Mouse (Mus musculus) embryonic stem cell, embryonic (primary cell): ENCODE measurements at regions not wholly inside any gene's neighbourhood (a gene's known extent, or its start where the extent isn't known, plus 50 kb on each side); places are given as distances from the start of the nearest gene placed in this dataset.

ENCODE experiments used
- CTCF ChIA-PET, 4 experiments: fragments of 300-600 bp in 2 of 4; fragments of 350-600 bp in 2 of 4; sonication (Branson Sonifier 250); formaldehyde crosslinking; loops; one replicate each; lab custom pipeline; 2022; ENCODE audit warnings: inconsistent platforms in 2 of 4; lab: Charles Lee
- POLR2A ChIA-PET, 4 experiments: fragments of 300-600 bp in 2 of 4; fragments of 350-600 bp in 2 of 4; sonication (Branson Sonifier 250); formaldehyde crosslinking; loops; one replicate each; lab custom pipeline; 2022; ENCODE audit warnings: antibody characterized with exemption in 4 of 4, inconsistent platforms in 1 of 4; lab: Charles Lee

DNA sequence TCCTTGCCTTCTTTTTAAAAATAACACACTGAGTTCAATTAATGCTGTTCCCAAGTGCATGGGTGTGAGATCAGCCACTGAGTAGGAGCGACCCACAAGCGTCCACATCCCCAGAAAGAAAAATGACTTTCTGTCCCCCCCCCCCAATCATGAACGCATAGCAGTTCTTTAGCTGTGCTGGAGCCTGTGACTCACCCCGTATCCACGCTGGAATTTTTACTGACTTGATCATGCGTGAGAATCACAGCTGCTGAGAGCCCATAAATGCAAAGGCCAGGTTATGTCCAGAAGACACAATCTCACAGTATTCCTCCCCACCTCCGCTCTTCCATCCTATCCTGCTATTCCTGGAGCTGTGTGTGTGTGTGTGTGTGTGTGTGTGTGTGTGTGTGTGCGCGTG is 53.3 kb downstream of the Fos start:
- ChIA-PET CTCF (interaction anchor here in 1 of 4 experiments (0.6 to 0.7 kb wide), 2 partner anchors 97 to 380 kb away, joined by 3 read pairs; no protein-coding TSS in a partner anchor), POLR2A (interaction anchor here in 2 of 4 experiments (0.5 to 0.6 kb wide), 3 partner anchors 129 to 344 kb away, joined by 3 read pairs; no protein-coding TSS in a partner anchor)

DNA sequence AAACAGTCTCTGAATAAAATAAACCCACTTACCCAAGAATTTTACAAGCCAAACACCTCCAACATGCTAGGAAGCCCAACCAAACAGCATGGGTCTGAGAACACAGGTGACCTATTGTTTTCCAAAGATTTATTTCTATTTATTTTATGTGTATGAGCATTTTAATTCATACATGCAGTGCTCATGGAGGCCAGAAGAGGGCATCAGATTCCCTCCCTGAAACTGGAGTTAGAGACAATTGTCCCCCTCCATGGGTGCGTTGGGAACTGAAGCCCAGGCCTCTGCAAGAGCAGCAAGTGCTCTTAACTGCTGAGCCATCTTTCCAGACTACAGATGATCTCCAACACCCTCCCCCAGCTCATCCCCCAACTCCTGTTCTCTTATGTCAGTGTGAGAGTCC is 57.9 kb downstream of the Fos start:
- ChIA-PET CTCF (interaction anchor here in 3 of 4 experiments (0.6 to 1.7 kb wide), 8 partner anchors 10 to 908 kb away, joined by 3 to 6 read pairs (median 3); no protein-coding TSS in a partner anchor), POLR2A (interaction anchor here in 1 of 4 experiments (1.4 kb wide), 1 partner anchor 71 kb away, joined by 3 read pairs; no protein-coding TSS in a partner anchor)

DNA sequence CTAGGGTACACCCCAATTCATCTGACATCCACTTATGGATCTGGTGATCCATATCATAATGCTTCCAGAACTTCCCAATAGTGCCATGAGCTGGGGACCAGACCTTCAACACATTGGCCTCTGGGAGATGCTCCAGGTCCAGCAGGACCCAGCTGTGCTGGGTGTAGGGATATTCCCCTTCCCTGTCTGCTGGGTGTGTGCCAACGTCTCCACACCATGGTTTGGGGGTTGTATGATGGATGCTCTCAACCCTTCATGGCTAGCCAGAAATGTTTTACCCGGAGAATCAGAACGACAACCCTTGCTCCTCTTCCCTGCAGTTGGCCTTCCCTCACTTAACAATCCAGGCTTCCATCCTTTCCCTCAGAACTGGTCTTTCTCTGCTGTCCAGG is 58.5 kb downstream of the Fos start:
- CTCF ChIA-PET: interaction anchor here in 3 of 4 experiments (0.7 to 1.7 kb wide), 5 partner anchors 10 to 197 kb away, joined by 3 to 6 read pairs (median 4); no protein-coding TSS in a partner anchor
- POLR2A ChIA-PET: interaction anchor here in 2 of 4 experiments (0.8 to 1.4 kb wide), 2 partner anchors 9 to 71 kb away, joined by 3 read pairs; no protein-coding TSS in a partner anchor

DNA sequence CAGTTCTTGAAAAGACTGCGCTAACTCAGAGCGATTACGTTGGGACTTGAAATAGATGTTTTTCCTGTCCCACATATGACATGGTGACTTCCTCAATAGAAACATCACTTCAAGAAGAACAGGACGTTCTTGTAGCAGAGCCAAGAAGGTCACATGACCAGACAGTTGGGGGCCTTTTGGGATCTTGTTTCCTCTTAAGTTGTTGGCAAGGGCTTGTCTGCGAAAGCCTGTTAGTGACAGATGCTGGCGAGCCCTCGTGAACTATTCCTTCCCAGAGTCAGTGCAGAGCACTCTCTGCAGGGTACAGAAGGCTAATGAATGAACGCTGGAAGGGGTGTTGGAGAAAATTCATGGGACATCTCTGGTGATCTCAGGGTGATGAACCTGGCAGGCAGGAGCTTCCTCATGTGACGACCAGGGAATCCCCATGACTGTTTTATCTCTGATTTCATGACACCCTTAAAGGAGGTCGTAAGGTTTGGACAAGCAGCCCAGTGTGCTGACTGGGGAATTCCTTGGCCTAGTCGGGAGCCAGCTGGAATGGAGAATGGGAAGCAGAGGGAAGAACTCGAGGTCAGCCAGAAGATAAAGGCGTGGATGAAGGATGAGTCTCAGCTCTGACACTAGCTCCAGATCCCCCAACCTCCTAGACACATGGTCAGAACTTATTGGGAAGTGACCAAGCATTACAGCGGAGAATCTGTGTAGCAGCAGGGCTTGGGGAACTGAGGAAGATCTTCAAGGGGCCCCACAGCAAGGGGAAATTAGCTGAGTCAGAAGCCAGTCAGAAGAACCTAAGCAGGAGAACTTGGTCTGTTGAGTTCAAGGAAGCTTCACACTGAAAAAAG is 59.1 kb downstream of the Fos start:
- CTCF ChIA-PET: interaction anchor here in 1 of 4 experiments (1.7 kb wide), 1 partner anchor 196 kb away, joined by 4 read pairs; no protein-coding TSS in a partner anchor

DNA sequence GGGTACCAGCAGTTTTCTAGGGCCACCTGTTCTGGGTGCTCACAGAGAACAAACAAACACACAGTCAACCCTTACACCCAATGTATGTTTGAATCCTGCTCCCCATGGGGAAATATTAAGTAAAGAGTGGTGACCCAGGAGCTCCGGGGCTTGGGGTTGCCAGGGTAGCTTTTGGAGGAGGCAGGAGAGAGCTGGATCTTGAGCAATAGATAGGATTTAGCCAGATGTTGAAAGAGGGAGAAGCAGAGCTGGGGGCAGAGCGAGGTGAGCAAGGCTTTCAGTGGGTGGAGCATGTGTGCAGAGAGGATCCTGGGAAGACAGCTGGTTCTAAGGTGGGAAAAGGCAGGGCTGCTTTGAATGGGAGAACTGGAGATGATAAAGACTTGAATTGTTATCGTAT is 59.9 kb downstream of the Fos start:
- CTCF ChIA-PET: no interaction called here
- POLR2A ChIA-PET: interaction anchor here in 2 of 4 experiments (1.1 to 1.4 kb wide), 2 partner anchors 66 to 82 kb away, joined by 3 read pairs; no protein-coding TSS in a partner anchor

More for the DNA sequence above, 59.1 kb downstream of the Fos start:
- POLR2A ChIA-PET: interaction anchor here in 1 of 4 experiments (0.8 to 1.1 kb wide), 2 partner anchors 10 to 83 kb away, joined by 3 read pairs; no protein-coding TSS in a partner anchor

DNA sequence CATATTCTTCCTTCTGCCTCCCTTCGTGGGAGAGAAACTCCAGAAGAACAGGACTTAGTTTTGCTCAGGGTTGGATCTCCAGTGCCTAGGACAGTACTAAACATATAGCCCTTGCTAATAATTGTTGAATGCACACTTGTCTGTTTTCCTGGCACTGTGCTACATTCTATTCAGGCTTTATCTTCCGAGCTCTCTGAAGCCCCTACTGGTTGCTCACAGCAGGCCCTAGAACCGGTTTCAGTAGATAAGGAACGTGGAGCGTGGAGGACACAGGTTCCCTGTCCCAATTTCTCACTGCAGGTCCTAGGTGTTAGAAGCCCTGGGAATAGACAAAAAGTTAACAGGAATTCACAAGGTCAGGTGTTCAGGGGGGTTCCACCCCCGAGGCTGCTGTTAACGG is 59.4 kb upstream of the Jdp2 start:
- ChIA-PET POLR2A (interaction anchor here in 3 of 4 experiments (0.6 to 1.2 kb wide), 5 partner anchors 11 to 1072 kb away, joined by 3 to 5 read pairs (median 4); no protein-coding TSS in a partner anchor), CTCF (interaction anchor here in 3 of 4 experiments (0.5 to 1.5 kb wide), 3 partner anchors 20 to 663 kb away, joined by 3 to 4 read pairs (median 3); partner anchors contain the start of gene Ltbp2 (in 1 of the 3))

DNA sequence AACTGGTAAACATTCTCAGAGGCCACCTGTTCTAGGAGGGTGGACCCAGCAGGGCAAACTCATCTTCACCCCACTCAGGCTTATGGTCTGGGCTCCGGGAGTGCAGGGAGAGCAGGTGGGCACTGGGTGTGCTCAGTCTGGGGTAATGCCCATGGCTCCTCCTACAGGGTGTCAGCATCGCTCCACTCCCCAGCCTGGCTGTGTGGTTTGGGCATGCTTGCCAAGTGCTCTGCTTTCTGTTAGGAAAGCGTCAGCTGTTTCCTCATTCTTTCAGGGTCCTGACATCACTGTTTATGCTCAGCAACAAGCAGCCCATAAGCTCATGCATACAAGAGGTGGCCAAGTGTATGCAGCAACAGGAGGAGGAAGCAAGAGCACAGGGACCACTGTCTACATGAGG is 57.7 kb upstream of the Jdp2 start:
- POLR2A ChIA-PET: interaction anchor here in 1 of 4 experiments (0.5 kb wide), 1 partner anchor 222 kb away, joined by 4 read pairs; no protein-coding TSS in a partner anchor
- CTCF ChIA-PET: interaction anchor here in 1 of 4 experiments (0.5 kb wide), 1 partner anchor 41 kb away, joined by 3 read pairs; no protein-coding TSS in a partner anchor

DNA sequence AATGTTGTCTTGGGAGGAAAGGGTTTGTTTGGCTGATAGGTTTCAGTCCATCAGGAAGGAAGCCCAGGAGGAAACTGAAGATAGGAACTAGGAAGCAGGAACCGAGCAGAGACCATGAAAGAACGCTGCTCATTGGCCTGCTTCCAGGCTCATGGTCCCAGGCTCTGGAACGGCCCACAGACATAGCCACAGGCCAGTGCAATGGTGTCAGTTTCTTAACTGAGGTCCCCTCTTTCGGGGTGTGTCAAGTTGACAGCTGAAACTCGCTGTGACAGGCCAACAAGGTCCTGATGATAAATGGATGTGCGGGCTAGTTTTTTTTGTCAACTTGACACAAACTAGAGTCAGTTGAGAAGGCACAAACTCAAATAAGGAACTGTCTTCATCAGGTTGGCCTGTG is 55.9 kb upstream of the Jdp2 start:
- ChIA-PET POLR2A (no interaction called here), CTCF (no interaction called here)

DNA sequence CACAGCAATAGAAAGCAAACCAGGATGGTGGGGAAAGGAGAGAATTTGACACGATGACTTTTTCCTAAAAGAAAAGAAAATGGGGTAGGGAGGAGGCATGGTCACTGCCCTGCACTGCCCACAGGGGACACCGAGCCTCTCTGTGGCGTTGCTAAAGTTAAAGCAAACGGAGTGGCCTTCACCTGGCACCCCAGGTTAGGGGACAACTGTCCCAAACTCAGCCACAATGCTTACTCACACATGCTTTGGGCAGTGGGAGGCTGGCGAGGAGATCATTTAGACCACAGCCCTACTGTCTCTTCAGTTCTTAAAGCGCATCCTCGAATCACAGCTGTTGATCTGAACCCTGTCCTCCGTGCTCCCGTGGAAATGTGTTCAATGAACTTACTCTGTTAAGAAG is 55.3 kb upstream of the Jdp2 start:
- ChIA-PET POLR2A (interaction anchor here in 1 of 4 experiments (0.7 kb wide), 1 partner anchor 11 kb away, joined by 3 read pairs; no protein-coding TSS in a partner anchor), CTCF (interaction anchor here in 2 of 4 experiments (0.8 to 1.0 kb wide), 2 partner anchors 22 to 85 kb away, joined by 3 read pairs; no protein-coding TSS in a partner anchor)

DNA sequence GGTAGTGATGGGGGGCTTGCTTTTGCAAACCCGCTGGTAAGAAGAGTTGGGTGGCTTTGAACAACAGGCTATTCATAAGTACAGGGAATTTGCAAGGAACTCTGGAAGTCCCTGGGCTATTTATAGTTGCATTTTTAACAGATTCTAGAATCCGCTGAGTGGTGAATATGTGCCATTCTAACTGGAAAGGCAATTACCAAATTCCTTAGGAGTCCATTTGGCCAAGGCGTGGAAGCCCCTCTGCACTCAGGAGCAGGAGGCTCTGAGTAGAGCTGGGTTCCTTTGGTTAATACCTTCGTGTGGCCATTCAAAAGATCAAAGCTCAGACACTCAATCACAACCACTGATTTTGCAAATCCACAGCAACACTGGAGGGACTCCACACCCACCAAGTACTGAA is 54.0 kb upstream of the Jdp2 start:
- ChIA-PET CTCF (no interaction called here), POLR2A (interaction anchor here in 2 of 4 experiments (0.9 to 1.1 kb wide), 2 partner anchors 21 to 68 kb away, joined by 3 to 8 read pairs; no protein-coding TSS in a partner anchor)

DNA sequence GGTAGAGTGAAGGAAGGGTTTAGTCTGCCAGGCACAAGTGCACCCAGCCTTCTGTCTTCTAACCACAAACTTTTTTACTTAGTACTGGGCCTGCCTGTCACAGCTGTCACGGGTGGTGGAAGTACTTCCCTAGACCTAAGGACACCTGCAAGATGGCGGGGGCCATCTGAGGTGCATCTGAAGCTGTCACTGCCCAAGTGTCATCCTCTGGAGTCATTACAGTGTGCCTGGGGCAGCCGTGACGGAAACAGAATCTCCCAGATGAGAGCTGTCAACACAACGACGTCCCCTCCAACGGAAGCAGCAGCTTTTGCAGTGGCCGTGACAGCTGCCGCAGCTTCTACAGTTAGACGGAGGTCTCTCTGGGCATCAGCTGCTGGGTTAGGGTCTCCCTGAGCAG is 53.1 kb upstream of the Jdp2 start:
- ChIA-PET CTCF (interaction anchor here in 1 of 4 experiments (0.8 kb wide), 1 partner anchor 15 kb away, joined by 3 read pairs; no protein-coding TSS in a partner anchor), POLR2A (interaction anchor here in 3 of 4 experiments (0.7 to 1.3 kb wide), 3 partner anchors 63 to 141 kb away, joined by 3 read pairs; no protein-coding TSS in a partner anchor)

DNA sequence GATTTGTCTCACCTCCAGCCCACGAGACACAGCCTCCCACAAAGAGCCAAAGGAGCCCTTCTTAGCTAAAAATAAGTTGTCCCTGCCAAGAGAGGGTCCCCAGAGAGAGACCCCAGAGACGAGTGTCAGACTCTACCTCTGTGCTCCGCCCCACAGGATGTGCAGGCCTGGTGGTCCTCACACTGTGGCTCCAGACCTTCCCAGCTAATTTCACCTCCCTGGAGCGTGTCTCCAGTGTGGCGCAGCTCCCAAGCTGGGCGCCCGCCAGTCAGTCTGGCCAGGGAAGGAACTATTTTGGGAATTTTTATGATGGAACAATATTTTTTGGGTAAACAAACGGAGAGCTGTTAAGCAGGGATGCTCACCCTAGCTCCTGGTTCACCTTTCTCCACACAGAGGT is 50.8 kb upstream of the Jdp2 start:
- CTCF ChIA-PET: interaction anchor here in 2 of 4 experiments (0.5 to 1.1 kb wide), 2 partner anchors 8 to 16 kb away, joined by 4 read pairs; no protein-coding TSS in a partner anchor

More for the DNA sequence above, 50.8 kb upstream of the Jdp2 start:
- POLR2A ChIA-PET: interaction anchor here in 3 of 4 experiments (0.5 to 1.3 kb wide), 6 partner anchors 25 to 906 kb away, joined by 3 to 6 read pairs (median 3); partner anchors contain the start of gene Jdp2 (in 1 of the 3)
